Mouse (Mus musculus): ENCODE data around the gene Mrpl49. TPM values are rescaled to one million over a fixed set of nuclear protein-coding genes. Genes with fewer than 3 reads are reported as not detected.

Gene Mrpl49
- total RNA-seq, 1 experiment from 2014 or later: 29.6 TPM

DNA sequence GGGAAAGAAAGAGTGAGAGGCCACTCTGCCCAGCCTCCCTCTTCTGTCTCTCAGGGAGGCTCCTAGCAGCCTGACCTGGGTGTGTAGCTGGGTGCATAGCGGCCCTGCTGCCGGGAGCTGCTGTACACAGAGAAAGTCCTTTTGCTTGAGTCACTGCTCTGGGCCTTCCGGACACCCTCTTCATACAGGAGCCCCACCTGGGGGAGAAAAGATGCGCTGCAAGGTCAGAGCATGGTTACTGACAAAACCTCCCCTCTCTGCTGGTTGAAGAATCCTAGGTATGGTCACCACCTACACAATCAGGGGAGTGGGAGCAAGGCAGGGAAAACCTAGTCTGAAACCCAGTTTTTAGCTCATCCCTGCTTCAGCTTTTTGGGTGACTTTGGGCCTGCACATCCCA is 11.4 kb upstream of the Mrpl49 start:
- no peak for ATAC-seq (replicated peaks; ENCODE audit: insufficient number of reproducible peaks, low FRiP score, low TSS enrichment, poor library complexity, severe bottlenecking)

DNA sequence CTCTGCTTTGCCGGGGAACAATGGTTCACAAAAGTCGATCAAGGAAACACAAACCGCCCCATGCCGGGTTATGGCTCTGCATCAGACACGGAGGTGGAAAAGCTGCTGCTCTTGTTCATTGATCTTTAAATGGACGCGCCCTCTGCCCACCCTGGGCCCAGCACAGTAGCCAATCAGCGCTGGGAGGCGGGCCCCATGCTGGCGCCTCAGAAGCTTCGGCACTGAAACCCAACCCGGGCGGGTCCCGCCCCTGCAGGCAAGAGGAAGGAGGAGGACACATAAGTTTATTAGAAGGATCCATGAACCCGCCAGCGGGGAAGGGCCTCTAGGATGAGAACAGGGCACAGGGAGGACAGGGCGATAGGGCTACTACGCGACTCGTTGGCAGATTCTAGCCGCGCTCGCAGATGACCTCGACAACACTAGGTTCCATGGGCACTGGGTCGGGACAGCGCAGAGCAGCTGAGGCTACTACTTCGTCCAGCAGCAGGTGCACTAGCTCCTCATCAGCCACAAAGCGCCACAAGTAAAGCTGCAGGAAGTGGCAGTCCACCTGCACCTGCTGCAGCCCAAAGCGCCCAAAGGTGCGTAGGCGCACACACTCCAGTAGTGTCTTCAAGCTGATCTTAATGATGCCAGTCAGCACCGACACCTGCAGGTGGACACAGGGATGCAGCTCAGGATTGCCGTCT is 10.3 kb upstream of the Mrpl49 start, which contains the start of gene Tm7sf2:
Gene Tm7sf2 (minus strand): TSS at position 650 of the 692 bp plus-strand sequence.
- ATAC-seq (replicated peaks; ENCODE audit: insufficient number of reproducible peaks, low FRiP score, low TSS enrichment, poor library complexity, severe bottlenecking): peak; percentile 80

DNA sequence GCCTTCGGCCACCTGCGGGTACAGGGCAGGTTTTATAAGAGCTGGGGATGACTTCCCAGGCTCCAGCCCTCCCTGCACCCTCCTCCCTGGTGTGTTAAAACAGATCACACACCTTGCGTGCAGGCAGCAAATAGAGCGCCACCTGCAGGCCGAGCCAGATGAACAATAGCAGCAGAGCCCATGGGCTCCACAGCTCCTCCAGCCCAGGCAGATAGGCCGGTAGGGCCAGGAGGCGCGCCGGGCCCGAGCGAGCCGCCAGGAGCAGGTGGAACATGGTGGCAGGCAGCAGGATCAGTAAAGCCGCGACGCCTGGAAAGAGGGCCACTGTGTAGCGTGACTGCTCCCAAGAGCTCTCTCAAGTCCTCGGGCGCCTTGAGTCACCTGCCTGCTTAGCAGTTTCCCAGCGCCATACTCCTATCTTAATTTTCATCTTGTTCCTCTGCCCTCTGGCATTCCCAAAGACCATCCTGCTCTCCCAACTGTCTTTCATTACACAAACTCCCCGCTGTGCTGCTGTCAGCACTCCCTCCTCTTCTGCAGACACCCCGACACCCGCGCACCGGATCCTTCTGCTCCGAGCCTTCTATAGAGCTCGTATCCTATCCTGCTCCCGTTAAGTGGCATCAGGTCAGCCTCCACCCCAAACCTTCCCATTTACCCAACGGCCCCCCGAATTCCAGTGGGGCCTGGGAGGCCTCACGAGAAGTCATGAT is 9.6 kb upstream of the Mrpl49 start:
- ATAC-seq (replicated peaks; ENCODE audit: insufficient number of reproducible peaks, low FRiP score, low TSS enrichment, poor library complexity, severe bottlenecking): peak; percentile 60

DNA sequence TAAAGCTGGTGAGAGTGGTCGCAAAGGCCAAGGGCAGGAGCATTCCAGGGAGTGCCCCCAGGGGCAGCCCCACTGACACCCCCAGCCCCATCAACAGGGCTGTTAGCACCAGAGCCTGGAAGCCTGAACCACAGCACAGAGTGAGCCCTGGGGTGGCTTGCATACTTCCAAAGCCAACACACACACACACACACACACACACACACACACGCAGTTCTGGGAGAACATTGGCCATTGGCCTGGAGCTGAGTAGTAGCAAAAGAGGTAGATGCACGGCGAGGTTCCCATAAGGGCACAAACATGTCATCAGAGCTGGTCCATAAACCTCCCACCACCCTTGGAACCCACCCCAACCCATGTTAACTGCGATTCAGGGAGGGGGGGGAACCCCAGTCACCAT is 9.0 kb upstream of the Mrpl49 start:
- no peak for ATAC-seq (replicated peaks; ENCODE audit: insufficient number of reproducible peaks, low FRiP score, low TSS enrichment, poor library complexity, severe bottlenecking)

DNA sequence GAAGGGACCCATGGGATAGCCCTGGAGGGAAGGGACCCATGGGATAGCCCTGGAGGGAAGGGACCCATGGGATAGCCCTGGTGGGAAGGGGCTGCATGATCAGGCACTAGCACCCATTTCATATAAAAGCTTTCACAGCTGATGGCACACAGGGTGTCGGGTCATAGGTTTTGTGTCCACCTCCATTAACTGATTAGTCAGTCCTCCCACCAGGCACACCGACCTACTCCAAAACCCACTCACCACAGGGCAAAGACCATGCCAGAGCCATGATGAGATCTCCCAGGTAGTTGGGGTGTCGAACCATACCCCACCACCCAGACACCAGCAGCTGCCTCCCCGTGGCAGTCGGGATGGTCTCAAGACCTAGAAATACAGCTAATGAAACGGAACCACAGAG is 5.5 kb upstream of the Mrpl49 start:
- no peak for ATAC-seq (replicated peaks; ENCODE audit: insufficient number of reproducible peaks, low FRiP score, low TSS enrichment, poor library complexity, severe bottlenecking)

DNA sequence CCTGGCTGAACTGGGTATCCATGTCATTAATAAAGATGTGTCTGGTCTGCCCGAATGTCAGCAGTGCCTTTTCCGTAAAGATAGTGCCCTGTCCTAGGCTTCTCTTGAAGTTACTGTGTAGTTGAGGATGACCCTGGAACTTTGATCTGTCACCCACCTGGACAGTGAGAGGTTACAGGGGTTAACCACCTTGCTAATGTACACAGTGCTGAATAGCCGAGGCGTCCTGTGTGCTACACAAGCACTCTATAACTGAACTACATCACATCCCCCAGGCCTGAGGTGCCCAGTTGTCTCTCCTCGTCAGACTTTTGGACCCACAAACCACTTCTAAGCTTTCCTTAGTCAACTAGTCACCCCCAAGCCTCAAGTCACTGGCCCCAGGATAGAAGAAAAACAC is 4.8 kb upstream of the Mrpl49 start:
- ATAC-seq (replicated peaks; ENCODE audit: insufficient number of reproducible peaks, low FRiP score, low TSS enrichment, poor library complexity, severe bottlenecking): no peak

DNA sequence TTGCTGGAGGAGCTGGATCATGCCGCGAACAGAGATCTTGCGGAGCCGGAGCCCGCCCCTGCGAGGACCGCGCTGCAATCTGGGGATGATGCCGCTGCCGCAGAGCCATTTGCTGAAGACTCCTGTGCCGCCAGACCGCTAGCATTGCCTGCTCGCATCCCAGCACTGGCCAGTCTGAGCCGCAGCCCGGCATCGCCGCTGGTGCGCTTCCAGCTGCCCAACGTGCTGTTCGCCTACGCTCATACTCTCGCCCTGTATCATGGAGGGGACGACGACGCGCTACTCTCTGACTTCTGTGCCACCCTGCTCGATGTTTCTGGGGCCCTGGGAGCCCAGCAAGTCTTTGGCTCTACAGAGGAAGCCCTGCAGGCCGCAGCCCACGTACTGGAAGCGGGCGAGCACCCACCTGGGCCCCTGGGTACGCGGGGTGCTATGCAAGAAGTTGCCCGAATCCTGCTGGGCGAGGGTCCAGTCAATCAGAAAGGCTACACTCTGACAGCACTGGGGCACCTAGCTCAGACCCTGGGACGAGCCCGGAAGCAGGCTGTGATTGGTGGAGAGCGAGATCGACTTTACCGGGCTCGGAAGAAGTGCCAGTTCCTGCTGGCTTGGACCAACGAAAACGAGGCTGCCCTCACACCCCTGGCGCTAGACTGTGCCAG is 4.2 kb upstream of the Mrpl49 start:
- ATAC-seq (replicated peaks; ENCODE audit: insufficient number of reproducible peaks, low FRiP score, low TSS enrichment, poor library complexity, severe bottlenecking): 0 out of 2 replicates have a peak, but pooled peaks have one; percentile 29

DNA sequence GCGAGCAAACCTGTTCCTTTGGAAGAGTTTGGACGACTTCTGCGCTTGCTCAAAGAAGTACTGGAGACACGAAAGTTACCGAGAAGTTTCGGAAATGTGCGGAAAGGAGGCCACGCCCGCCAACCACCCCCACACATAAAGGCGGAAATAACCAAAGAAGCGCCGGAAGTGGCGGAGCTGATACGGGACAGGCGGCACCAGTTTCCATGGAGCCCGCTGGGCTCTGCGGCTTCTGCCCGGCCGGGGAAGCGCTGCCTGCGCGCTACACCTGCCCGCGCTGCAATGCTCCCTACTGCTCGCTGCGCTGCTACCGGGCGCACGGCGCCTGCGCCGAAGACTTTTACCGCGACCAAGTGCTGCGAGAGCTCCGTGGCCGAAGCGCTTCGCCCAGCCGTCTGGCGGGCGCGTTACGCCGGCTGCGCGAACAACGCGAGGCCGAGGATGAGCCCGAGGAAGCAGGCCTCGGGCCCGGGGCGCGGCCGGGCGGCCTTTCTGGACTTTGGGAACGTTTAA is 3.5 kb upstream of the Mrpl49 start, which contains the start of gene Znhit2:
Gene Znhit2 (plus strand): TSS at position 172 of the 513 bp plus-strand sequence.
- peak; percentile 78 for ATAC-seq (replicated peaks; ENCODE audit: insufficient number of reproducible peaks, low FRiP score, low TSS enrichment, poor library complexity, severe bottlenecking)

DNA sequence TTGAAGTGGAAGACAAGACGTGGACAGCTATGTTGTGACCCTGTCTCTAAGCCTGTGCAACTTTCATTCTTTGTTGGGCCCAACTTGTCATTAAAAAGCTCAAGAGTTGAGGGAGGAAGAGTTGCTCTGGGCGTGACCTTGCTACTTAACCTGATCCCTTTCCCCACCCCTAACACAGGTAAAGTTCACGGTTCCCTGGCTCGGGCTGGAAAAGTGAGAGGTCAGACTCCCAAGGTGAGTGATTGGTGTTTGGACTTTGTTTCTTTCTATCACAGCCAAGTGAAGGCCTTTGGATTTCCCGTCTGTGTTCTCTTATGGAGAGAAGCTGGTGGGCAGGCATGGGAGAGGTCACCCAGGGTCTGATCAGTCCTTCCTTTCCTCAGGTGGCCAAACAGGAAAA is 1.4 kb upstream of the Mrpl49 start:
- ATAC-seq (replicated peaks; ENCODE audit: insufficient number of reproducible peaks, low FRiP score, low TSS enrichment, poor library complexity, severe bottlenecking): no peak

DNA sequence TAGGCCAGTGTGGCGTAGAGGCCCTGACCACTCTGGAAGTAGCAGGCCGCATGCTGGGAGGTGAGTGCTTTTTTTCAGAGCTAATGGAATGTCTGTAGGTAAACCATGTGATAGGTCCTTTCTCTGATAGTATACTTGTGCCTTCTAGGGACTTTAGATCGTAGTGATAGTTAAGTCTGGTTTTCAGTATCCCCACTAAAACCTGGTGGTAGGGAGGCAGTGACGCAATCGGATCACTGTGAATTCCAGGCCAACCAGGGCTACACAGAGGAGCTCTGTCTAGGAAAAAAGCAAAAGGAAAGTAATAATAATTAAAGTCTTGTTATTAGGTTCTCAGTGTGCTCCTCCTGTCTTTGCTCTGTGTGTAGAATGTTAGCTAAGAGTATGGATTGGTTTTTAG is 928 bp upstream of the Mrpl49 start:
- ATAC-seq (replicated peaks; ENCODE audit: insufficient number of reproducible peaks, low FRiP score, low TSS enrichment, poor library complexity, severe bottlenecking): no peak

DNA sequence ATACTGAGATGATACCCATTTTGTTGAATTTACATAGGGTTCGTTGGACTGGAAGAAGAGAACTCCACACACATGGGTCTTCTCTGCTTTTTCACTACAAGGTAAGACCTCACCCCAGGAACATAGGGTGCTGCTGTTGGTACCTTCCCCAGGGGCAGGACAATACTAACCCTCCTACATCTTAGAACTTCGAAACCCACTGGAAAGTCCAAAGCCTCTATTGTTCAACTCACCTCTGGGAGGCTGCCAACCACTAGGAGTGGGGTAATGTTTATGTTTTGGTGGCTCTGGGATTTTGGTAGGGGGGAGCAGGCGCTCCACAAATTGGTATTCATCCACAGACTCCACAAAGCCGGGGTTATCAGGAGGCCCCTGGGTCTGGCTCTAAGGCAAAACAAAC is 889 bp downstream of the Mrpl49 start:
- no peak for ATAC-seq (replicated peaks; ENCODE audit: insufficient number of reproducible peaks, low FRiP score, low TSS enrichment, poor library complexity, severe bottlenecking)

DNA sequence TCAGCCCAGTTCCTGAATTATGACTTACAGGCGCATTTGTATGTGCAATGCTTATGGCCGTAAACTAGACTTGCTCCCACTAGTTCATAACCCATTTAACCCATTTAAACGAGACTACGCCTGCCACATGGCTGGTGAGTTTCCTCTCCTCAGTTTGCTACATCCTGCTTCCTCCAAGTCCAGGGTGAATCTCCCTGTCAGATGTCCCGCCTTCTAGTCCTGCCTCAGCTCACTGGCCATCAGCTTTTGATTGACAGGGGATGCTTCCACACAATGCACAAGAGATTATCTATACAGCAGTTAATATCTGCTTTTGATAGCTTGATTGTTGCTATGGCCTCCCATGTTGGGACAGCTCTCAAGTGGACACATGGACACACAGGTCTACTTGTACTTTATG is 3.3 kb downstream of the Mrpl49 start:
- ATAC-seq (replicated peaks; ENCODE audit: insufficient number of reproducible peaks, low FRiP score, low TSS enrichment, poor library complexity, severe bottlenecking): no peak

DNA sequence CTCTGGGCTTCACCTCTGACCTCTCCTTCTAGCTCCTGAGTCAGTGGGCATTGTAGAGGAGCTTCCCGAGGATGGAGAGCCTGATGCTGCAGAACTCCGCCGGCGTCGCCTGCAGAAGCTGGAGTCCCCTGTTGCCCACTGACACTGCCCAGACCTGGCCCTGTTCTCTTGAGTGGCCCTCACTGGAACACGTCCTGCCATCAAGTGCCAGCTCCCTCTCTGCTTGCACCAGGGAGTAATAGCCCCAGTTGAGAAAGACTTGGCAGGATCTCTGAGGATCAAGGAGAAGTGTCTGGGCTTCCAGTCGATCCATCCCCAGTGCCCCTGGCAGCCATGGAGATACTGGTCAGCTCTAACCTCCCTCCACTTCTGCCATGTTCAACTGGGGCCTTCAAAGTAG is 5.1 kb downstream of the Mrpl49 start:
- ATAC-seq (replicated peaks; ENCODE audit: insufficient number of reproducible peaks, low FRiP score, low TSS enrichment, poor library complexity, severe bottlenecking): no peak

DNA sequence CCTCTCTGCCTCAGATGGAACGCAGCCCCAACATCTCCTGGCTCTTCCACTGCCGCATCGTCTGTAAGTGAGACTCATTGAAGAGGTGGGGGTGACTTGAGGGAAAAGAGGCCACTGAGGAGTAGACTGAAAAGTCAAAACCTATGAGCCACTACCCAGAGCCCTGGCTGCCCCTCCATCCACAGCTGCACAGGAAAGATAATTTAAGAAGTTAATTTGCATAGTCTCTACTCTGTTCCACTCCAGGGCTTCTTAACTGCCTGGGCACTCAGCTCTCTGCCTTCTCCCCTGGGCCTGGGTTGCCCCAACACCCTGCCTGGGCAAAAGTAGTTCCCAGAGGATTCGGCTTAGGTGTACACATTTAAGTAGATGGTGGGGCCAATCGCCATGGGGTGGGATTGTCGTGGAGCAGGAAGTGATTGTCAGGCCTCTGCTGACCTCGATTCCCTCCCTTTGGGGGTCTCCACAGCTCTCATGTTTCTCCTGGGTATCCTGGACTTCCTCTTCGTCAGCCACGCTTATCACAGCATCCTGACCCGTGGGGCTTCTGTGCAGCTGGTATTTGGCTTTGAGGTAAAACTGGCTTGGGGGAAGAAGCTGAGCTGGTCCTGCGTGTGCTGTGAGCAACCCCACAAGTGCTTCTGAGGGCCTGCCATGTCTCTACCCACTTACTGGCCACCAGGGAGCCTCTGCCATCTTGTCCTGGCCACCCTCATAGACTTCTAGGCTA is 8.7 kb downstream of the Mrpl49 start:
- ATAC-seq (replicated peaks; ENCODE audit: insufficient number of reproducible peaks, low FRiP score, low TSS enrichment, poor library complexity, severe bottlenecking): no peak

DNA sequence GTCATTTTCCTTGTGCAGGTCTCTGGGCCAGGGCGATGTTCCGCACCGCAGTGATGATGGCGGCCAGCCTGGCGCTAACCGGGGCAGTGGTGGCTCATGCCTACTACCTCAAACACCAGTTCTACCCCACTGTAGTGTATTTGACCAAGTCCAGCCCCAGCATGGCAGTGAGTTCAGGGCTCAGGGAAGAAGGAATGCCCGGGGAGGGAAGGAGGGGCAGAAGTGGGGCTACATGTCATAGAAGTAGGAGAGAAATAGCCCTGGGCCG is 9.8 kb downstream of the Mrpl49 start:
- no peak for ATAC-seq (replicated peaks; ENCODE audit: insufficient number of reproducible peaks, low FRiP score, low TSS enrichment, poor library complexity, severe bottlenecking)

DNA sequence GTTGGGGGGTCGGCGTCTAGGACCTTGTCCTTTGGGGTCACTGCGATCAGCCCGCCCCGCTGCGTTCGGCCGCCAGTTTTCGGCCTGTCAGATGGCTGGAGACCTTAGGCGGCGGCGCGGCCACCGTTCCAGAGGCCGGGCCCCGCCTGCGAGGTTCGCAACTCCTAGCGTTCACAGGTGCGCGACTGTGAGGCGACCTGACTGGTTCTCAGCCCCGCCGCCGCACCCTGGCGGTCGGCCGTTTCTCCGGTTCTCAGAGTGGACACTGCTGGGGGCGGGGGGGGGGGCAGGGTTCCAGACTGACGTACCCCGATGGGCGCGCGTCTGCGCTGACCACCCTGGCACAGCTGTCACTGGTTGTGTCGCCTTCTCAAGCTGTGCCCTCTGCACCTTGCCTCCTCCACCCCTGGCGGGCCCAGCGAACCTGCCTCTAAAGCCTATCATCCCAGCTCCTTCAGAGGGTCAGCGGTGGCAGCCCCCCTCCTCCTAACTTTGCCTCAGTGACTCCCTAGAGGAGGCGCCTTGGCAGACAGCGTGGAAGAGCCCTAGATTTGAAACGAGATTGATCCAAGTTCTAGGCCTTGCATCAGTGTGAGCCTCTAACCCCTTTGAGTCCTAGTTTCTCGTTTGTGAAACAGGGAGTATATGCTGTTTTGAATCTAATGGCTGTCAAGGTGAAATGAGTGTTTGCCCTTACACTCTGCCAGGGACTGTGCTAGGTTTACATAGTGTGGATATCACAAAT is 10.3 kb downstream of the Mrpl49 start:
- no peak for ATAC-seq (replicated peaks; ENCODE audit: insufficient number of reproducible peaks, low FRiP score, low TSS enrichment, poor library complexity, severe bottlenecking)

DNA sequence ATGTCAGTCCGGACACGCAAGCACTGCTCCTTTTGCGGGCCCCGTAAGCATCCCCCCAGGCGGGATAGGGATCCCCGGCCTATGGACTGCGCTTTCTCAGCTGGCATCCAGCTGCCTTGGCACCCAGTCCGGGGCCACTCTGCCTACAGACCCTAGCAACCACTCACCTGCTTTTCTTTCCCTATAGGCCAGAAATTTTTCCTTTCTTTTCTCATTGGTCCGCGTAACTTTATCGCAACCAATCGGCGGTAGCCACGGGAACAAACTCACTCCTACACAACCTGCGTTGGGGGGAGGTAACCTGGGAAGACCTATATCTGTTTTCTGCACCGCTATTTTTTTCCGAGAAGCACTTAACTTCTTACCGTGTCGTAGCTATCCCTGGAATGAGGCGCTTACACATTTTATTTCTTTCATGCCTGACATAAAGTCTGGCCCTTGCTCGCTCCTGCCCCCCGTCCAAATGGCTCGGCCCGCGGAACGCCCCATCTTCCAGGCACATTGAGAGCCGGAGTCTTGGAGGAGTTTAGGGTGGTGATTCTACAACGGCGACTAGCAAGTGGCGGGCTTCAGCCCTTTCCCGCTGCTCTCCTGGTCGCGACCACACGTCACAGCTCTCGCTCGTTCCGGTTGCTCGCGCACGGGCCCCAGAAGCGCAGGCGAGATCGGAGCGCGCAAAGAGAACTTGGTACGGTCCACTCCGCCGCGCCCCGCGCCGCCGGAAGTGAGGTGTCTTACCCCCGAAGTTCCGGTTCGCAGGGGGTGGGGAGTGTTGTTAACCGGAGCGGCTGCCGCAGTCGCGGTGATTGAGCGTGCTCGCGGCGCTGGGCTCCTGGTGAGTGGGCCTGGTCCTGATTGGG is 11.1 kb downstream of the Mrpl49 start, which contains the start of gene Syvn1:
Gene Syvn1 (plus strand): TSS at position 283 of the 860 bp plus-strand sequence.
- peak; percentile 73 for ATAC-seq (replicated peaks; ENCODE audit: insufficient number of reproducible peaks, low FRiP score, low TSS enrichment, poor library complexity, severe bottlenecking)

Measured in monocyte, adult 5-6 weeks (primary cell).